Mouse (Mus musculus): ENCODE results near the gene Ankrd35. TPM values are rescaled to one million over a fixed set of nuclear protein-coding genes. Genes with fewer than 3 reads are reported as not detected.
"Not testable (repeated sequence)": the region's sequence is repeated elsewhere in the genome, so short reads cannot be mapped to it uniquely, and the experiment has no call there.

Ankrd35 gene
- polyA plus RNA-seq, 1 experiment = 3.6 TPM

GRCm38 (mm10) chr3:96639219-96639618 lies 30.7 kb upstream of the Ankrd35 start:
- H3K4me3 ChIP-seq (replicated peaks; ENCODE audit: extremely low read depth, low read depth, low read length) = no peak overlapping the region
- peak; percentile 70 for DNase-seq

GRCm38 (mm10) chr3:96645018-96645649 lies 24.8 kb upstream of the Ankrd35 start, which contains the start of gene Itga10:
Itga10 (plus strand) TSS chr3:96645584.
- H3K4me1 ChIP-seq (ENCODE audit: control insufficient read depth, insufficient read depth, low read length) = no peaks in the 10 kb centered on the region
- TF ChIP-seq POLR2A (IDR thresholded peaks at IDR 0.05; ENCODE audit: borderline replicate concordance, extremely low read depth, low read depth, low read length) = no peak
- peak; percentile 48 for TF ChIP-seq CTCF (IDR thresholded peaks at IDR 0.05; ENCODE audit: insufficient read depth, low read length)
- WGBS = 65% methylated on average over 7 of the region's 7 CpGs
- H3K4me3 ChIP-seq (replicated peaks; ENCODE audit: extremely low read depth, low read depth, low read length) = no peak within 1 kb of the TSS
- DNase-seq = no peak

More at GRCm38 (mm10) chr3:96639219-96639618, 30.7 kb upstream of the Ankrd35 start:
- peaks cover 8% of the 10 kb centered on the region for H3K4me1 ChIP-seq (ENCODE audit: control insufficient read depth, insufficient read depth, low read length)
- TF ChIP-seq POLR2A (IDR thresholded peaks at IDR 0.05; ENCODE audit: borderline replicate concordance, extremely low read depth, low read depth, low read length) (no peak), CTCF (IDR thresholded peaks at IDR 0.05; ENCODE audit: insufficient read depth, low read length) (peak; percentile 63)
- 80% methylated on average over 1 of the region's 1 CpGs for whole genome bisulfite sequencing

- Histone ChIP-seq H3K4me1 (ENCODE audit: control insufficient read depth, insufficient read depth, low read length) (no peaks in the 10 kb centered on the region), H3K4me3 (replicated peaks; ENCODE audit: extremely low read depth, low read depth, low read length) (no peak overlapping the region)
- no peak for TF ChIP-seq POLR2A (IDR thresholded peaks at IDR 0.05; ENCODE audit: borderline replicate concordance, extremely low read depth, low read depth, low read length)
- TF ChIP-seq CTCF (IDR thresholded peaks at IDR 0.05; ENCODE audit: insufficient read depth, low read length) = no peak
- DNase-seq = no peak
- WGBS = 78% methylated on average over 3 of the region's 3 CpGs
These were observed 22.6 kb upstream of the Ankrd35 start for GRCm38 (mm10) chr3:96647365-96647764.

- DNase-seq = no peak
- H3K4me1 ChIP-seq (ENCODE audit: control insufficient read depth, insufficient read depth, low read length) = no peaks in the 10 kb centered on the region
- 66% methylated on average over 2 of the region's 2 CpGs for WGBS
These were observed 9.0 kb upstream of the Ankrd35 start for GRCm38 (mm10) chr3:96660901-96661300.

GRCm38 (mm10) chr3:96662731-96663316 lies 7.1 kb upstream of the Ankrd35 start:
- TF ChIP-seq CTCF (IDR thresholded peaks at IDR 0.05; ENCODE audit: insufficient read depth, low read length) (no peak), POLR2A (IDR thresholded peaks at IDR 0.05; ENCODE audit: borderline replicate concordance, extremely low read depth, low read depth, low read length) (no peak)
- H3K4me1 ChIP-seq (ENCODE audit: control insufficient read depth, insufficient read depth, low read length) = no peaks in the 10 kb centered on the region
- WGBS = 56% methylated on average over 8 of the region's 8 CpGs
- no peak for DNase-seq
- no peak overlapping the region for H3K4me3 ChIP-seq (replicated peaks; ENCODE audit: extremely low read depth, low read depth, low read length)

More at GRCm38 (mm10) chr3:96660901-96661300, 9.0 kb upstream of the Ankrd35 start:
- no peak overlapping the region for H3K4me3 ChIP-seq (replicated peaks; ENCODE audit: extremely low read depth, low read depth, low read length)
- TF ChIP-seq POLR2A (IDR thresholded peaks at IDR 0.05; ENCODE audit: borderline replicate concordance, extremely low read depth, low read depth, low read length) (no peak), CTCF (IDR thresholded peaks at IDR 0.05; ENCODE audit: insufficient read depth, low read length) (no peak)

GRCm38 (mm10) chr3:96663432-96664239 lies 6.3 kb upstream of the Ankrd35 start:
- peak; percentile 81 for DNase-seq
- 6% methylated on average over 15 of the region's 18 CpGs for WGBS
- peak; percentile 72 for TF ChIP-seq CTCF (IDR thresholded peaks at IDR 0.05; ENCODE audit: insufficient read depth, low read length)
- no peak for TF ChIP-seq POLR2A (IDR thresholded peaks at IDR 0.05; ENCODE audit: borderline replicate concordance, extremely low read depth, low read depth, low read length)
- Histone ChIP-seq H3K4me1 (ENCODE audit: control insufficient read depth, insufficient read depth, low read length) (no peaks in the 10 kb centered on the region), H3K4me3 (replicated peaks; ENCODE audit: extremely low read depth, low read depth, low read length) (peak overlapping the region; percentile 21)

GRCm38 (mm10) chr3:96665732-96666363 lies 4.1 kb upstream of the Ankrd35 start:
- H3K4me1 ChIP-seq (ENCODE audit: control insufficient read depth, insufficient read depth, low read length); DNase-seq; H3K4me3 ChIP-seq (replicated peaks; ENCODE audit: extremely low read depth, low read depth, low read length): not testable (repeated sequence)
- WGBS = 89% methylated on average over 7 of the region's 7 CpGs

GRCm38 (mm10) chr3:96666916-96667315 lies 3.0 kb upstream of the Ankrd35 start:
- 90% methylated on average over 5 of the region's 5 CpGs for WGBS
- no peak for DNase-seq
- Histone ChIP-seq H3K4me3 (replicated peaks; ENCODE audit: extremely low read depth, low read depth, low read length) (no peak overlapping the region), H3K4me1 (ENCODE audit: control insufficient read depth, insufficient read depth, low read length) (no peaks in the 10 kb centered on the region)
- no peak for TF ChIP-seq CTCF (IDR thresholded peaks at IDR 0.05; ENCODE audit: insufficient read depth, low read length)
- TF ChIP-seq POLR2A (IDR thresholded peaks at IDR 0.05; ENCODE audit: borderline replicate concordance, extremely low read depth, low read depth, low read length) = no peak

- TF ChIP-seq POLR2A (IDR thresholded peaks at IDR 0.05; ENCODE audit: borderline replicate concordance, extremely low read depth, low read depth, low read length) (no peak), CTCF (IDR thresholded peaks at IDR 0.05; ENCODE audit: insufficient read depth, low read length) (0 out of 2 replicates have a peak, but pooled peaks have one; percentile 14)
- WGBS = 46% methylated on average over 1 of the region's 1 CpGs
- H3K4me1 ChIP-seq (ENCODE audit: control insufficient read depth, insufficient read depth, low read length) = no peaks in the 10 kb centered on the region
- H3K4me3 ChIP-seq (replicated peaks; ENCODE audit: extremely low read depth, low read depth, low read length) = no peak overlapping the region
- DNase-seq = no peak
These were observed 2.6 kb upstream of the Ankrd35 start for GRCm38 (mm10) chr3:96667316-96667715.
